Mouse (Mus musculus): ENCODE data around the gene Zfp651. TPM values are rescaled to one million over a fixed set of nuclear protein-coding genes. Genes with fewer than 3 reads are reported as not detected.
A peak's percentile ranks its signal among the peaks of the same experiment; 100 is the strongest.

Zfp651 gene
- polyA plus RNA-seq, 1 experiment from 2014 or later = 5.9 TPM

DNA sequence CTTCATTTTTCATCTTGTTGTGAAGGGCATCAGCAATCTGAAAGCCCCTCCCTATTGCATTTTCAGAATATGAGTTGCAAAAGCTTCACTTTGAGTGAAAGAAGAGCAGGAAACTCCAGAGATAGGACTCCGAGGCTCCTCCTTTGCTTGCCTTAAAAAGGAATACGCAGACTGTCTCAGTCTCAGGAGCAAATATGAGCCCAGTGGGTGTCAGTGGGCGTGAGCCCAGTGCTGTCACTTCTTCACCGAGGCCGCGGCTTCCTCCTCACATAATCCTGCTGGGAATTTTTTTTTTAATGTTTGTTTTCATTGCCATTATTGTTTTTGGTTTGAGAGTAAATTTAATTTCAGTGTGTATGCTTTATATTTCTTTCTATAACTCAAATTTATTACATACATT lies 18.6 kb upstream of the Zfp651 start:
- ATAC-seq (ENCODE audit: low FRiP score) (no peak), DNase-seq (ENCODE audit: low spot score, missing footprints) (no peak)
- Histone ChIP-seq H3K9ac (ENCODE audit: low read length) (no peak overlapping the region), H3K4me1 (ENCODE audit: control insufficient read depth, insufficient read depth, low read length) (no peaks in the 10 kb centered on the region), H3K27me3 (ENCODE audit: control insufficient read depth, insufficient read depth, low read length) (no peaks in the 10 kb centered on the region), H3K4me2 (no peak overlapping the region), H3K36me3 (ENCODE audit: control insufficient read depth, insufficient read depth, low read length) (peaks cover 8% of the 10 kb centered on the region; the same call in 1 of the 2 replicates), H3K27ac (ENCODE audit: low read depth, low read length) (no peak overlapping the region), H3K9me3 (ENCODE audit: control insufficient read depth, low read length) (no peaks in the 10 kb centered on the region), H3K4me3 (ENCODE audit: low read depth, low read length) (no peak overlapping the region)
- 90% methylated on average over 6 of the region's 6 CpGs for WGBS

GRCm38 (mm10) chr9:121741168-121741567 lies 18.0 kb upstream of the Zfp651 start:
- Histone ChIP-seq H3K4me3 (ENCODE audit: low read depth, low read length) (no peak overlapping the region), H3K27me3 (ENCODE audit: control insufficient read depth, insufficient read depth, low read length) (no peaks in the 10 kb centered on the region), H3K9me3 (ENCODE audit: control insufficient read depth, low read length) (no peaks in the 10 kb centered on the region), H3K4me2 (no peak overlapping the region), H3K27ac (ENCODE audit: low read depth, low read length) (no peak overlapping the region), H3K36me3 (ENCODE audit: control insufficient read depth, insufficient read depth, low read length) (peaks cover 8% of the 10 kb centered on the region; the same call in 1 of the 2 replicates), H3K9ac (ENCODE audit: low read length) (no peak overlapping the region), H3K4me1 (ENCODE audit: control insufficient read depth, insufficient read depth, low read length) (no peaks in the 10 kb centered on the region)
- WGBS = 92% methylated on average over 3 of the region's 3 CpGs
- no peak for DNase-seq (ENCODE audit: low spot score, missing footprints)
- no peak for ATAC-seq (ENCODE audit: low FRiP score)

- Histone ChIP-seq H3K36me3 (ENCODE audit: control insufficient read depth, insufficient read depth, low read length) (peaks cover 28% of the 10 kb centered on the region), H3K4me3 (ENCODE audit: low read depth, low read length) (no peak overlapping the region), H3K4me1 (ENCODE audit: control insufficient read depth, insufficient read depth, low read length) (no peaks in the 10 kb centered on the region), H3K27ac (ENCODE audit: low read depth, low read length) (no peak overlapping the region), H3K9ac (ENCODE audit: low read length) (no peak overlapping the region), H3K27me3 (ENCODE audit: control insufficient read depth, insufficient read depth, low read length) (no peaks in the 10 kb centered on the region), H3K9me3 (ENCODE audit: control insufficient read depth, low read length) (no peaks in the 10 kb centered on the region), H3K4me2 (no peak overlapping the region)
- DNase-seq (ENCODE audit: low spot score, missing footprints) (no peak), ATAC-seq (ENCODE audit: low FRiP score) (no peak)
- WGBS = 94% methylated on average over 8 of the region's 8 CpGs
Measured at GRCm38 (mm10) chr9:121744051-121744450, 15.1 kb upstream of the Zfp651 start.

- H3K4me2 ChIP-seq = no peak overlapping the region
- H3K4me3 ChIP-seq (ENCODE audit: low read depth, low read length) = no peak overlapping the region
- H3K27me3 ChIP-seq (ENCODE audit: control insufficient read depth, insufficient read depth, low read length) = no peaks in the 10 kb centered on the region
- H3K27ac ChIP-seq (ENCODE audit: low read depth, low read length) = no peak overlapping the region
- no peak for ATAC-seq (ENCODE audit: low FRiP score)
- H3K36me3 ChIP-seq (ENCODE audit: control insufficient read depth, insufficient read depth, low read length) = peaks cover 41% of the 10 kb centered on the region
- H3K9ac ChIP-seq (ENCODE audit: low read length) = no peak overlapping the region
- H3K9me3 ChIP-seq (ENCODE audit: control insufficient read depth, low read length) = no peaks in the 10 kb centered on the region
- H3K4me1 ChIP-seq (ENCODE audit: control insufficient read depth, insufficient read depth, low read length) = no peaks in the 10 kb centered on the region
- 97% methylated on average over 9 of the region's 9 CpGs for WGBS
- no peak for DNase-seq (ENCODE audit: low spot score, missing footprints)
Measured at GRCm38 (mm10) chr9:121752774-121753173, 6.4 kb upstream of the Zfp651 start.

GRCm38 (mm10) chr9:121754624-121755023 lies 4.5 kb upstream of the Zfp651 start:
- no peak overlapping the region for H3K4me3 ChIP-seq (ENCODE audit: low read depth, low read length)
- DNase-seq (ENCODE audit: low spot score, missing footprints) (no peak), ATAC-seq (ENCODE audit: low FRiP score) (no peak)
- no peak overlapping the region for H3K4me2 ChIP-seq
- H3K9ac ChIP-seq (ENCODE audit: low read length) = no peak overlapping the region
- H3K27me3 ChIP-seq (ENCODE audit: control insufficient read depth, insufficient read depth, low read length) = no peaks in the 10 kb centered on the region
- peaks cover 11% of the 10 kb centered on the region for H3K4me1 ChIP-seq (ENCODE audit: control insufficient read depth, insufficient read depth, low read length)
- H3K36me3 ChIP-seq (ENCODE audit: control insufficient read depth, insufficient read depth, low read length) = peaks cover 30% of the 10 kb centered on the region
- 91% methylated on average over 3 of the region's 3 CpGs for WGBS
- H3K27ac ChIP-seq (ENCODE audit: low read depth, low read length) = no peak overlapping the region
- H3K9me3 ChIP-seq (ENCODE audit: control insufficient read depth, low read length) = no peaks in the 10 kb centered on the region

- Histone ChIP-seq H3K27me3 (ENCODE audit: control insufficient read depth, insufficient read depth, low read length) (no peaks in the 10 kb centered on the region), H3K4me1 (ENCODE audit: control insufficient read depth, insufficient read depth, low read length) (peaks cover 22% of the 10 kb centered on the region), H3K9me3 (ENCODE audit: control insufficient read depth, low read length) (no peaks in the 10 kb centered on the region), H3K27ac (ENCODE audit: low read depth, low read length) (no peak overlapping the region), H3K4me3 (ENCODE audit: low read depth, low read length) (no peak overlapping the region), H3K9ac (ENCODE audit: low read length) (no peak overlapping the region), H3K36me3 (ENCODE audit: control insufficient read depth, insufficient read depth, low read length) (peaks cover 22% of the 10 kb centered on the region), H3K4me2 (no peak overlapping the region)
- DNase-seq (ENCODE audit: low spot score, missing footprints) = no peak
- no peak for ATAC-seq (ENCODE audit: low FRiP score)
- WGBS = 86% methylated on average over 3 of the region's 3 CpGs
Measured at GRCm38 (mm10) chr9:121756785-121757184, 2.3 kb upstream of the Zfp651 start.

- DNase-seq (ENCODE audit: low spot score, missing footprints) = peak; percentile 89
- peaks cover 17% of the 10 kb centered on the region for H3K36me3 ChIP-seq (ENCODE audit: control insufficient read depth, insufficient read depth, low read length)
- 82% methylated on average over 3 of the region's 3 CpGs for WGBS
Measured at GRCm38 (mm10) chr9:121757432-121757831, 1.7 kb upstream of the Zfp651 start.

GRCm38 (mm10) chr9:121757835-121758814 lies 1.0 kb upstream of the Zfp651 start:
- ATAC-seq (ENCODE audit: low FRiP score) (no peak), DNase-seq (ENCODE audit: low spot score, missing footprints) (peak; percentile 88)
- Histone ChIP-seq H3K27me3 (ENCODE audit: control insufficient read depth, insufficient read depth, low read length) (no peaks in the 10 kb centered on the region), H3K4me3 (ENCODE audit: low read depth, low read length) (peak overlapping the region; percentile 83), H3K9ac (ENCODE audit: low read length) (peak overlapping the region; percentile 89), H3K4me1 (ENCODE audit: control insufficient read depth, insufficient read depth, low read length) (peaks cover 24% of the 10 kb centered on the region), H3K4me2 (peak overlapping the region; percentile 99), H3K9me3 (ENCODE audit: control insufficient read depth, low read length) (no peaks in the 10 kb centered on the region), H3K36me3 (ENCODE audit: control insufficient read depth, insufficient read depth, low read length) (peaks cover 14% of the 10 kb centered on the region), H3K27ac (ENCODE audit: low read depth, low read length) (no peak overlapping the region)
- 50% methylated on average over 10 of the region's 10 CpGs for WGBS

More at GRCm38 (mm10) chr9:121757432-121757831, 1.7 kb upstream of the Zfp651 start:
- ATAC-seq (ENCODE audit: low FRiP score) = no peak
- H3K4me1 ChIP-seq (ENCODE audit: control insufficient read depth, insufficient read depth, low read length) = peaks cover 24% of the 10 kb centered on the region
- H3K4me3 ChIP-seq (ENCODE audit: low read depth, low read length) = no peak overlapping the region
- no peak overlapping the region for H3K4me2 ChIP-seq
- no peak overlapping the region for H3K27ac ChIP-seq (ENCODE audit: low read depth, low read length)
- no peak overlapping the region for H3K9ac ChIP-seq (ENCODE audit: low read length)
- H3K9me3 ChIP-seq (ENCODE audit: control insufficient read depth, low read length) = no peaks in the 10 kb centered on the region
- no peaks in the 10 kb centered on the region for H3K27me3 ChIP-seq (ENCODE audit: control insufficient read depth, insufficient read depth, low read length)
